Mouse (Mus musculus): ENCODE measurements at regions not wholly inside any gene's neighbourhood (a gene's known extent, or its start where the extent isn't known, plus 50 kb on each side); places are given as distances from the start of the nearest gene placed in this dataset.
A peak's percentile ranks its signal among the peaks of the same experiment; 100 is the strongest.

DNA sequence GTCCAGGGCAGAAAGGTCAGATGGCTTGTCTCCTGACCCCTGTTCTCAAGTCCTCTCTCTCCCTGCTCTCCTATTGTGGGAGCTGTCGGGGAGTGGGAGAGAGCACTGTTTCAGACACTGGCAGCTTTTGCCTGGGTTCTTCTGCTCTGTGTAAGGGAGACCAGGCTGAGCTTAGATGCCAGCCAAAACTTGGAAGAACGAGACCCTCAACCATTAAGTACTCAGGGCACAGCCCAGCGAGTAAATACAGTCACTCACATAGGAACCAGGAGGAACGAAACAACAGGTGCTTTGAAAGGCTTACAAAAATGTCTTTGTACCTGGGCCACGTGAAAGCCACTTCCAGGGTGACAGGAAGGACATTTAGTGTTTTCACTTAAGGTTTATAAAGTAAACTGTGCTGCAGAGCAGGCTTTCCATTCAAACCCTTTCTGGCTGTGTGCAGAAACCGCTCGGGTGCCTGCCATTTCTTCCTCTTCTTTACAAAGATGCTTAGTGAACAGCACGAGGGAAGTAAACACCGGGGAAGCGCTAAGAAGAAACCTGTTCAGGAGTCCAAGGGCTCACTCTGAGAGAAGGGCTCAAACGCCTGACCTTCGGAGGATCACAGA, 72.6 kb upstream of the Bach2 start:
- DNase-seq (ENCODE audit: low spot score) = no peak

DNA sequence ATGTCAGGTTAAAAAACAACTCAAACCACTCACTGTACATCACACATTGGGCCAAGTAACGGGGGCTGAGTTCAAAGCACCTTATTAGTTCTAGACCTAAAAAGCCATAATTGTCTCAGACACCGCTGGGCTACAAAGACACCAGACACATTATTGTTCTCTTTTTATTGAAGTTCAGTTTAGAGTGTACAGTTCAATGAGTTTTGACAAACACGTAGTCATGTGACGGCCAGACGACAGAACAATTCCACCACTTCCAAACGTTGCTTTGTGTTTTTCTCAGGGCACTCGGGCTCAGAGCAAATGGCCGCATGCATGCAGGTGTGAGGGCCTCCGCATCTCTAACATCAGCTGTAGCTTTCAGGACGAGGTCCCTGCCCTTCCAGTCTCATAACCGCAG, 71.5 kb upstream of the Bach2 start:
- Histone ChIP-seq H3K9me3 (ENCODE audit: low read length) (no peaks in the 10 kb centered on the region), H3K27ac (ENCODE audit: low read length) (no peak overlapping the region), H3K27me3 (replicated peaks; ENCODE audit: insufficient read depth, low read length) (no peaks in the 10 kb centered on the region), H3K36me3 (ENCODE audit: insufficient read depth, low read length) (no peaks in the 10 kb centered on the region), H3K4me2 (replicated peaks; ENCODE audit: low read depth, low read length) (no peak overlapping the region), H3K4me1 (ENCODE audit: insufficient read depth, low read depth, low read length) (peaks cover 9% of the 10 kb centered on the region), H3K9ac (replicated peaks; ENCODE audit: low read depth) (no peak overlapping the region), H3K4me3 (ENCODE audit: low read depth, low read length) (no peak overlapping the region)
- TF ChIP-seq CTCF (IDR thresholded peaks at IDR 0.05) = no peak
- no peak for TF ChIP-seq EP300 (IDR thresholded peaks at IDR 0.05)
- WGBS = 75% methylated on average over 11 of the region's 11 CpGs
- ATAC-seq (no peak), DNase-seq (ENCODE audit: low spot score) (no peak)

More for the DNA sequence above, 72.6 kb upstream of the Bach2 start:
- H3K4me1 ChIP-seq (ENCODE audit: insufficient read depth, low read depth, low read length) = peaks cover 8% of the 10 kb centered on the region
- H3K4me3 ChIP-seq (ENCODE audit: low read depth, low read length) = no peak overlapping the region
- H3K27me3 ChIP-seq (replicated peaks; ENCODE audit: insufficient read depth, low read length) = no peaks in the 10 kb centered on the region
- no peaks in the 10 kb centered on the region for H3K36me3 ChIP-seq (ENCODE audit: insufficient read depth, low read length)
- no peak overlapping the region for H3K27ac ChIP-seq (ENCODE audit: low read length)
- H3K9ac ChIP-seq (replicated peaks; ENCODE audit: low read depth) = no peak overlapping the region
- H3K9me3 ChIP-seq (ENCODE audit: low read length) = no peaks in the 10 kb centered on the region
- TF ChIP-seq CTCF (IDR thresholded peaks at IDR 0.05) = no peak
- TF ChIP-seq EP300 (IDR thresholded peaks at IDR 0.05) = no peak
- WGBS = 33% methylated on average over 12 of the region's 12 CpGs
- no peak overlapping the region for H3K4me2 ChIP-seq (replicated peaks; ENCODE audit: low read depth, low read length)
- no peak for ATAC-seq

DNA sequence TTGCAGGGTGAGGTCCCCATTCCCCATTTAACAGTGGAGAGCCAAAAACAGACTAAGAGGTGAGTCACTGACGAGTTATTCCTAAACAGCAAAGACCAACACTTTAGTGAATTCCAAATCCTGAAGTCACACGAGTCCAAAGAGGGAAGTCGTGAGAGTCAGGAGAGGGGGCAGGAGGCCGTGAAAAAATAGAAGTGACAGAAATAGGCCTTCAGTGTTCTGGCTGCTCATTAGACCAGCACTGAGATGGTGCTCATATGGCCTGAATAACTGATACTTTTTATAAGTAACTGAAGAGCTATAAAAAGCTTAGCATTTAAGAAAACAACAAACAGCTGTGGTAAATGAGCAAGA, 68.5 kb upstream of the Bach2 start:
- WGBS = 15% methylated on average over 4 of the region's 4 CpGs
- Histone ChIP-seq H3K27me3 (replicated peaks; ENCODE audit: insufficient read depth, low read length) (no peaks in the 10 kb centered on the region), H3K4me1 (ENCODE audit: insufficient read depth, low read depth, low read length) (peaks cover 9% of the 10 kb centered on the region), H3K36me3 (ENCODE audit: insufficient read depth, low read length) (no peaks in the 10 kb centered on the region), H3K4me3 (ENCODE audit: low read depth, low read length) (no peak overlapping the region), H3K27ac (ENCODE audit: low read length) (no peak overlapping the region), H3K9me3 (ENCODE audit: low read length) (no peaks in the 10 kb centered on the region), H3K9ac (replicated peaks; ENCODE audit: low read depth) (no peak overlapping the region), H3K4me2 (replicated peaks; ENCODE audit: low read depth, low read length) (no peak overlapping the region; the same call in 1 of the 2 replicates)
- TF ChIP-seq CTCF (IDR thresholded peaks at IDR 0.05) (no peak), EP300 (IDR thresholded peaks at IDR 0.05) (no peak)
- ATAC-seq (peak; percentile 77), DNase-seq (ENCODE audit: low spot score) (peak; percentile 59)

DNA sequence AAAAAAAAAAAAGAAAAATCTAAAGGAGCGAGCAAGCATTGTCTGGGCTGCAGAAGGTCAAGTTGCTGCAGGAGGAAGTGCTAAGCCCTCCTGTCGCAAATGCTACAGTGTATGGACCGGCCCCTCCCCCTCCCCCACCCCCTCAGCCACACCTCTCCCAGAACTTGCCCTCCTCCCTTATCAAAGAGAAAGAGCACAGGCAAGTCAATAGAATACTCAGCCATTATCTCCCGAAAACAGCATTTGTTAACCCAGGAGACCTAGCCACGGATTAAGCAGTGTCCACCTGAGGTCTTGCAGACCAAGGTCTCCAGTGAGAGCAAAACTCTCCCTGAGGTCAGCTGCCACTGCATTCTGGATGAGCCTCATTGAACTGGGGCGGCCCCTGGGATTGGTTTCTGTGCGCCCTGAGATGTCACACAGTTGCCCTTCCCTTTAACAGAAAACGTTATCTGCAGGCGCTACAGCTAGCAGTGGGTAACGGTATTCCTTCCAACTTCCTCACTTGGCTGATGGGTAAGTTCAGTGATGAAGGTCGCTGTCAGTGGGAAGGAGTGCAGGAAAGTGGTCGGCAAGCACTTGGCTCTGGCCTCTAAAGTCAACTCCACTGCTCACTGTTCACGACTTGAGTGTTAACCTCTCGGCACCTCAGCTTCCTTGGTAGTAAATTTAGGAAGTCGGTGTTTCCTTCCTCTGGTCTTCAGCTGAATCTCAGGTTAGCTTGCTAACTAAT, 68.0 kb upstream of the Bach2 start:
- no peak overlapping the region for H3K9ac ChIP-seq (replicated peaks; ENCODE audit: low read depth)
- no peak overlapping the region for H3K27ac ChIP-seq (ENCODE audit: low read length)
- 32% methylated on average over 15 of the region's 15 CpGs for WGBS
- DNase-seq (ENCODE audit: low spot score) (no peak), ATAC-seq (peak; percentile 41)
- TF ChIP-seq EP300 (IDR thresholded peaks at IDR 0.05) (no peak), CTCF (IDR thresholded peaks at IDR 0.05) (no peak)
- H3K4me1 ChIP-seq (ENCODE audit: insufficient read depth, low read depth, low read length) = peaks cover 9% of the 10 kb centered on the region
- no peaks in the 10 kb centered on the region for H3K9me3 ChIP-seq (ENCODE audit: low read length)
- H3K27me3 ChIP-seq (replicated peaks; ENCODE audit: insufficient read depth, low read length) = no peaks in the 10 kb centered on the region
- H3K36me3 ChIP-seq (ENCODE audit: insufficient read depth, low read length) = no peaks in the 10 kb centered on the region
- no peak overlapping the region; the same call in 1 of the 2 replicates for H3K4me2 ChIP-seq (replicated peaks; ENCODE audit: low read depth, low read length)
- H3K4me3 ChIP-seq (ENCODE audit: low read depth, low read length) = no peak overlapping the region

DNA sequence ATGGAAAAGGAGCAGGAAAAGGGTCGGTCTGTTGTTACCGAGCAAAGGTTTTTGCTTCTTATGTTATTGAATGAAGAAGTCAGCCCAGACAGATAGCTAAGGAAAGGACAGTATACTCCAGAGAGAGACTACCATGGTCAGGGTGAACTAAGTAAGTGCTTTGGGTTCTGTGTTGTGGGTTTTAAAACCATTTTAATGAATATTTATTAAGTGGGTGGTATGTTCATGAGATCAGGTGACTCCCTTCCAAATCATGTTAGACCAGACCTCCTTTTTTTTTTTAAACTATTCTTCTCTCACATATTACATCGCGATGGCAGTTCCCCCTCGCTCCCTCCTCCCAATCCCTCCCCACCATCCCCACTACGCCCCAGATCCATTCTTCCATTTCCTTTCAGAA, 67.3 kb upstream of the Bach2 start:
- H3K4me1 ChIP-seq (ENCODE audit: insufficient read depth, low read depth, low read length) = peaks cover 9% of the 10 kb centered on the region
- no peaks in the 10 kb centered on the region for H3K36me3 ChIP-seq (ENCODE audit: insufficient read depth, low read length)
- DNase-seq (ENCODE audit: low spot score) (no peak), ATAC-seq (no peak)
- TF ChIP-seq EP300 (IDR thresholded peaks at IDR 0.05) = no peak
- no peak for TF ChIP-seq CTCF (IDR thresholded peaks at IDR 0.05)
- no peak overlapping the region for H3K4me2 ChIP-seq (replicated peaks; ENCODE audit: low read depth, low read length)
- 91% methylated on average over 6 of the region's 6 CpGs for WGBS
- H3K9me3 ChIP-seq (ENCODE audit: low read length) = no peaks in the 10 kb centered on the region
- no peaks in the 10 kb centered on the region for H3K27me3 ChIP-seq (replicated peaks; ENCODE audit: insufficient read depth, low read length)
- no peak overlapping the region for H3K9ac ChIP-seq (replicated peaks; ENCODE audit: low read depth)
- H3K27ac ChIP-seq (ENCODE audit: low read length) = no peak overlapping the region
- H3K4me3 ChIP-seq (ENCODE audit: low read depth, low read length) = no peak overlapping the region

DNA sequence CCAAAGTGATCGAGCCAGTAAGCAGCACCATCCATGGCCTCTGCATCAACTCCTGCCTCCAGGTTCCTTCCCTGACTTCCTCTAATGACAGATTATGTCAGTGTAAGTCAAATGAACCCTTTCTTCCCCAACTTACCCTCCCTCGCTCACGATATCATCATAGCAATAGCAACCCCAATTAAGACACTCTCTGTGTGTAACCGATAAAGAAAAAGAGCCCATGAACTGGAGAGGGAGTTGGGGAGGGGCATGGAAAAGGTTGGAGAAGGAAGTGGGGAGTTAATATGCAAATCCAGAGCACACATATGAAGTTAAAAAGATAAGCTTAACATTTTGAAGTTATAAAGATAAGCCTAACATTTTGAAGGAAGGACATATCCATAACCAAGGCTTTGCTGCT, 65.6 kb upstream of the Bach2 start:
- Histone ChIP-seq H3K4me3 (ENCODE audit: low read depth, low read length) (no peak overlapping the region), H3K36me3 (ENCODE audit: insufficient read depth, low read length) (no peaks in the 10 kb centered on the region), H3K9ac (replicated peaks; ENCODE audit: low read depth) (no peak overlapping the region), H3K4me1 (ENCODE audit: insufficient read depth, low read depth, low read length) (peaks cover 9% of the 10 kb centered on the region), H3K9me3 (ENCODE audit: low read length) (no peaks in the 10 kb centered on the region), H3K27ac (ENCODE audit: low read length) (no peak overlapping the region), H3K27me3 (replicated peaks; ENCODE audit: insufficient read depth, low read length) (no peaks in the 10 kb centered on the region), H3K4me2 (replicated peaks; ENCODE audit: low read depth, low read length) (no peak overlapping the region)
- TF ChIP-seq CTCF (IDR thresholded peaks at IDR 0.05) (no peak), EP300 (IDR thresholded peaks at IDR 0.05) (no peak)
- DNase-seq (ENCODE audit: low spot score) (no peak), ATAC-seq (no peak)
- WGBS = 80% methylated on average over 4 of the region's 4 CpGs

All from lung, postnatal 0 days (tissue).